Mouse (Mus musculus): ENCODE data around the gene Glul. TPM values are rescaled to one million over a fixed set of nuclear protein-coding genes. Genes with fewer than 3 reads are reported as not detected.

The Glul gene
- total and polyA plus RNA-seq, 3 experiments: 22.6 to 49.1 (median 45.2) TPM

DNA sequence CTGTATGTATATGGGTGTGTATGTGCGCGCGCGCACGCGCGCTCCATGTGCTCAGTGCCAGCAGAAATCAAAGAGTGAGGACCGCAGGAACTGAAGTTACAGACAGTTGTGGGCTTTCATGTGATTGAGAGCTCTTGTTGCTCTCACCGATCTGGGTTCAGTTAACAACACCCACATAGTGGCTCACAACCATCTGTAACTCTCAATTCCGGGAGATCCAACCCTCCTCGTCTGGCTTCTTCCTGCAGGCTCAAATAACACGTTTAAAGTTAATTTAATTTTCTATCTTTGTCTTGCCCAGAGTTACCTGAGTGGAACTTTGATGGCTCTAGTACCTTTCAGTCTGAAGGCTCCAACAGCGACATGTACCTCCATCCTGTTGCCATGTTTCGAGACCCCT, 4.5 kb downstream of the Glul start:
- Histone ChIP-seq H3K4me3 (replicated peaks in 1 of 3; ENCODE audit: low read depth in 2 of 3, low read length in 2 of 3, poor library complexity in 1 of 3) (no peak overlapping the region), H3K27ac (ENCODE audit: insufficient read depth, low read depth) (no peak overlapping the region), H3K36me3 (replicated peaks in 1 of 2; ENCODE audit: control insufficient read depth in 1 of 2, insufficient read depth in 1 of 2, low read length in 1 of 2) (peaks cover 36 to 60% of the 10 kb centered on the region in 2 experiments), H3K9me3 (replicated peaks; ENCODE audit: low read length) (no peaks in the 10 kb centered on the region), H3K27me3 (replicated peaks) (no peaks in the 10 kb centered on the region), H3K4me2 (ENCODE audit: insufficient read depth, low read depth, poor library complexity, severe bottlenecking) (no peak overlapping the region), H3K4me1 (ENCODE audit: control insufficient read depth in 1 of 2, insufficient read depth in 2 of 2) (peaks cover 0 to 16% of the 10 kb centered on the region in 2 experiments; a peak in 2 of 4 replicates), H3K9ac (ENCODE audit: insufficient read depth, low read depth) (no peak overlapping the region), H3K79me2 (replicated peaks; ENCODE audit: control insufficient read depth, extremely low read depth, insufficient read depth, poor library complexity, severe bottlenecking) (no peaks in the 10 kb centered on the region)
- no peak for DNase-seq (ENCODE audit: extremely low read depth)
- dilution Hi-C loops (cut with MboI; ENCODE audit: extremely low pct_ligation_motif_present, extremely low pct_unique_long_range_greater_than_20kb, low sequenced_read_pairs): no loop called here
- in situ Hi-C loops (cut with MboI; ENCODE audit: low pct_ligation_motif_present, low pct_unique_long_range_greater_than_20kb, low sequenced_read_pairs): no loop called here
- no peak for TF ChIP-seq KAT2A (IDR thresholded peaks at IDR 0.05; ENCODE audit: insufficient replicate concordance, low read length)

DNA sequence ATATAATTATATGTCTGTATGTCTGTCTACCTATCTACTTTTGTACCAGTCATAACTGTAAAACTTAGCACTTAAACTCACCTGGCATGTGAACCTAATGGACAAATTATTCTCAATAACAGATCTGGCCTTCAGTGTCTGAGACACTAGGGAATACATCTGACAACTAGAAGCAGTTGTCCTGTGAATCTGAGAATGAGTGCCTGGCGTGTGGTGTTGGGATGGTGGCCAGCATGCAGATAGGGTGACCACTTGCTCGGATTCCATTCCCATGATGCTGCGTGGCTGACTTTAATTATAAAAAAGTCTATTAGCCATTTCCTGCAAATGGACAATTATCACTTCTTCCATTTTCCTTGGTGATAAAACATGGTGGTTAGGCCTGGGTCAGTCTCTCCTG, 6.1 kb downstream of the Glul start:
- Histone ChIP-seq H3K4me3 (replicated peaks in 1 of 3; ENCODE audit: low read depth in 2 of 3, low read length in 2 of 3, poor library complexity in 1 of 3) (no peak overlapping the region), H3K9ac (ENCODE audit: insufficient read depth, low read depth) (no peak overlapping the region), H3K9me3 (replicated peaks; ENCODE audit: low read length) (no peaks in the 10 kb centered on the region), H3K27me3 (replicated peaks) (no peaks in the 10 kb centered on the region), H3K4me1 (ENCODE audit: control insufficient read depth in 1 of 2, insufficient read depth in 2 of 2) (peaks cover 0 to 12% of the 10 kb centered on the region in 2 experiments; a peak in 2 of 4 replicates), H3K36me3 (replicated peaks in 1 of 2; ENCODE audit: control insufficient read depth in 1 of 2, insufficient read depth in 1 of 2, low read length in 1 of 2) (peaks cover 36 to 71% of the 10 kb centered on the region in 2 experiments), H3K79me2 (replicated peaks; ENCODE audit: control insufficient read depth, extremely low read depth, insufficient read depth, poor library complexity, severe bottlenecking) (no peaks in the 10 kb centered on the region), H3K27ac (ENCODE audit: insufficient read depth, low read depth) (no peak overlapping the region), H3K4me2 (ENCODE audit: insufficient read depth, low read depth, poor library complexity, severe bottlenecking) (no peak overlapping the region)
- dilution Hi-C loops (cut with MboI; ENCODE audit: extremely low pct_ligation_motif_present, extremely low pct_unique_long_range_greater_than_20kb, low sequenced_read_pairs): no loop called here
- TF ChIP-seq SIN3A (IDR thresholded peaks at IDR 0.05; ENCODE audit: low read length) (no peak), JUND (conservative IDR thresholded peaks at IDR 0.05; ENCODE audit: low read depth, low read length) (no peak), USF2 (conservative IDR thresholded peaks at IDR 0.05; ENCODE audit: low read depth, low read length) (no peak)
- in situ Hi-C loops (cut with MboI; ENCODE audit: low pct_ligation_motif_present, low pct_unique_long_range_greater_than_20kb, low sequenced_read_pairs): no loop called here
- DNase-seq (ENCODE audit: extremely low read depth): no peak

GRCm38 (mm10) chr1:153908208-153908607, 8.5 kb downstream of the Glul start:
- no peak for DNase-seq (ENCODE audit: extremely low read depth)
- Histone ChIP-seq H3K79me2 (replicated peaks; ENCODE audit: control insufficient read depth, extremely low read depth, insufficient read depth, poor library complexity, severe bottlenecking) (no peaks in the 10 kb centered on the region), H3K27ac (ENCODE audit: insufficient read depth, low read depth) (no peak overlapping the region), H3K9ac (ENCODE audit: insufficient read depth, low read depth) (no peak overlapping the region), H3K4me3 (replicated peaks in 1 of 3; ENCODE audit: low read depth in 2 of 3, low read length in 2 of 3, poor library complexity in 1 of 3) (no peak overlapping the region), H3K9me3 (replicated peaks; ENCODE audit: low read length) (no peaks in the 10 kb centered on the region), H3K4me2 (ENCODE audit: insufficient read depth, low read depth, poor library complexity, severe bottlenecking) (no peak overlapping the region), H3K27me3 (replicated peaks) (no peaks in the 10 kb centered on the region), H3K4me1 (ENCODE audit: control insufficient read depth in 1 of 2, insufficient read depth in 2 of 2) (no peaks in the 10 kb centered on the region), H3K36me3 (replicated peaks in 1 of 2; ENCODE audit: control insufficient read depth in 1 of 2, insufficient read depth in 1 of 2, low read length in 1 of 2) (peaks cover 31 to 65% of the 10 kb centered on the region in 2 experiments)
- in situ Hi-C loops (cut with MboI; ENCODE audit: low pct_ligation_motif_present, low pct_unique_long_range_greater_than_20kb, low sequenced_read_pairs) (no loop called here), dilution Hi-C loops (cut with MboI; ENCODE audit: extremely low pct_ligation_motif_present, extremely low pct_unique_long_range_greater_than_20kb, low sequenced_read_pairs) (no loop called here)
- TF ChIP-seq MXI1 (IDR thresholded peaks at IDR 0.05; ENCODE audit: low read depth, low read length) (no peak), USF2 (conservative IDR thresholded peaks at IDR 0.05; ENCODE audit: low read depth, low read length) (no peak), HCFC1 (IDR thresholded peaks at IDR 0.05; ENCODE audit: low read depth, low read length) (no peak), E2F4 (IDR thresholded peaks at IDR 0.05; ENCODE audit: insufficient replicate concordance, low read depth, low read length) (no peak), CHD2 (IDR thresholded peaks at IDR 0.05; ENCODE audit: low read length) (no peak), CHD1 (IDR thresholded peaks at IDR 0.05; ENCODE audit: low read depth, low read length) (no peak), ETS1 (conservative IDR thresholded peaks at IDR 0.05; ENCODE audit: low read depth, low read length) (no peak), TCF12 (IDR thresholded peaks at IDR 0.05; ENCODE audit: low read depth, low read length) (no peak)
